Mouse (Mus musculus): ENCODE results near the gene Coq2. TPM values are rescaled to one million over a fixed set of nuclear protein-coding genes. Genes with fewer than 3 reads are reported as not detected.
A peak's percentile ranks its signal among the peaks of the same experiment; 100 is the strongest.

The Coq2 gene
- total RNA-seq, 2 experiments from 2014 or later, result 41.8 to 59.5 TPM

- no peak for ATAC-seq (replicated peaks; ENCODE audit: poor library complexity, severe bottlenecking)
Measured at GRCm38 (mm10) chr5:100626526-100626925, 48.4 kb downstream of the Coq2 start.

GRCm38 (mm10) chr5:100624743-100625360 lies 50.1 kb downstream of the Coq2 start:
- ATAC-seq (replicated peaks; ENCODE audit: poor library complexity, severe bottlenecking), result peak; percentile 72

- ATAC-seq (replicated peaks; ENCODE audit: poor library complexity, severe bottlenecking), result no peak
Measured at GRCm38 (mm10) chr5:100622509-100623163, 52.3 kb downstream of the Coq2 start.

GRCm38 (mm10) chr5:100621876-100622508 lies 52.9 kb downstream of the Coq2 start:
- 0 out of 2 replicates have a peak, but pooled peaks have one; percentile 12 for ATAC-seq (replicated peaks; ENCODE audit: poor library complexity, severe bottlenecking)

- peak; percentile 15; the same call in 1 of the 2 replicates for ATAC-seq (replicated peaks; ENCODE audit: poor library complexity, severe bottlenecking)
Measured at GRCm38 (mm10) chr5:100620952-100621351, 54.0 kb downstream of the Coq2 start.

- ATAC-seq (replicated peaks; ENCODE audit: poor library complexity, severe bottlenecking), result no peak
Measured at GRCm38 (mm10) chr5:100619586-100620275, 55.2 kb downstream of the Coq2 start.

GRCm38 (mm10) chr5:100613896-100614768 lies 60.8 kb downstream of the Coq2 start:
- ATAC-seq (replicated peaks; ENCODE audit: poor library complexity, severe bottlenecking), result peak; percentile 86

- ATAC-seq (replicated peaks; ENCODE audit: poor library complexity, severe bottlenecking), result peak; percentile 69
Measured at GRCm38 (mm10) chr5:100607868-100608267, 67.1 kb downstream of the Coq2 start.

GRCm38 (mm10) chr5:100607090-100607762 lies 67.7 kb downstream of the Coq2 start:
- ATAC-seq (replicated peaks; ENCODE audit: poor library complexity, severe bottlenecking), result peak; percentile 12; the same call in 1 of the 2 replicates

GRCm38 (mm10) chr5:100605828-100606229 lies 69.1 kb downstream of the Coq2 start:
- no peak for ATAC-seq (replicated peaks; ENCODE audit: poor library complexity, severe bottlenecking)

Other genes with a start within 250 kb of the Coq2 start
- gene Lin54, start 174.5 kb downstream of the Coq2 start, total RNA-seq (2014; fragmentation: Nextera tagmentation), result 26.2 and 27.7 TPM in 2 replicates
- 26.6 and 31.6 TPM in 2 replicates for gene Lin54, start 174.5 kb downstream of the Coq2 start, total RNA-seq (2017)
- 72.0 and 81.7 TPM in 2 replicates for gene Cops4, start 156.8 kb downstream of the Coq2 start, total RNA-seq (2014; fragmentation: Nextera tagmentation)
- 147 and 155 TPM in 2 replicates for gene Cops4, start 156.8 kb downstream of the Coq2 start, total RNA-seq (2017)
- 5,016 and 5,973 TPM in 2 replicates for gene Plac8, start 102.9 kb downstream of the Coq2 start, total RNA-seq (2014; fragmentation: Nextera tagmentation)
- 4,049 and 4,633 TPM in 2 replicates for gene Plac8, start 102.9 kb downstream of the Coq2 start, total RNA-seq (2017)
- 23.0 and 26.6 TPM in 2 replicates for gene Hpse, start 44.6 kb upstream of the Coq2 start, total RNA-seq (2014; fragmentation: Nextera tagmentation)
- 27.7 and 30.3 TPM in 2 replicates for gene Hpse, start 44.6 kb upstream of the Coq2 start, total RNA-seq (2017)
- 19.6 and 35.1 TPM in 2 replicates for gene Helq, start 123.5 kb upstream of the Coq2 start, total RNA-seq (2014; fragmentation: Nextera tagmentation)
- 15.0 and 30.6 TPM in 2 replicates for gene Helq, start 123.5 kb upstream of the Coq2 start, total RNA-seq (2017)
- gene Mrps18c, start 123.5 kb upstream of the Coq2 start, total RNA-seq (2014; fragmentation: Nextera tagmentation), result 132 and 145 TPM in 2 replicates
- 175 and 205 TPM in 2 replicates for gene Mrps18c, start 123.5 kb upstream of the Coq2 start, total RNA-seq (2017)
- 30.5 and 39.9 TPM in 2 replicates for gene Abraxas1, start 145.8 kb upstream of the Coq2 start, total RNA-seq (2014; fragmentation: Nextera tagmentation)
- 28.8 and 33.0 TPM in 2 replicates for gene Abraxas1, start 145.8 kb upstream of the Coq2 start, total RNA-seq (2017)
- 0.38 TPM in 1 of 2 replicates, not detected in the other for gene Gpat3, start 170.6 kb upstream of the Coq2 start, total RNA-seq (2014; fragmentation: Nextera tagmentation)
- gene Gpat3, start 170.6 kb upstream of the Coq2 start, total RNA-seq (2017), result not detected in 2 replicates